Mouse (Mus musculus) bone marrow, adult 2 months (tissue): ENCODE measurements around the gene Smyd3. TPM values are rescaled to one million over a fixed set of nuclear protein-coding genes. Genes with fewer than 3 reads are reported as not detected.

Experiments used
- H3K27ac ChIP-seq: fragments of 200-500 bp; 2 replicates; pipeline ENCODE4 v1.5.1; 2012; ENCODE audit warnings: low read depth, mild to moderate bottlenecking, control low read depth, inconsistent platforms, low read length; ENCODE audit not compliant: control insufficient read depth, poor library complexity, insufficient read depth
- H3K4me1 ChIP-seq: fragments of 200-500 bp; 2 replicates; pipeline ENCODE4 v1.6.1; 2011; ENCODE audit warnings: low read length; ENCODE audit not compliant: control insufficient read depth, insufficient read depth
- H3K4me3 ChIP-seq: fragments of 200-500 bp; replicated peaks from 2 replicates; pipeline ENCODE3; 2011; ENCODE audit warnings: mild to moderate bottlenecking, low read depth, low read length, control low read depth; ENCODE audit not compliant: control insufficient read depth
- CTCF ChIP-seq: fragments of 200-500 bp; IDR thresholded peaks from 2 replicates; pipeline ENCODE4 v1.5.1; 2011; ENCODE audit warnings: low read length, control low read depth; ENCODE audit not compliant: control insufficient read depth, insufficient read depth
- POLR2A ChIP-seq: fragments of 200-500 bp; IDR thresholded peaks from 2 replicates; pipeline ENCODE4 v1.6.1; 2011; ENCODE audit warnings: low read depth, mild to moderate bottlenecking, control low read depth, low read length, borderline replicate concordance; ENCODE audit not compliant: control insufficient read depth
- WGBS: fragments of 180-500 bp; shearing (Covaris S2); methylation state at CpG from one replicate; pipeline ENCODE4 v1.1.7; 2018; 5-methylcytosine and 5-hydroxymethylcytosine counted together
- polyA plus RNA-seq: library from polyadenylated mRNA; stranded (reverse); fragments of >200 nt; gene quantifications from 2 replicates; pipeline ENCODE4 v1.2.4, GENCODE M21; 2011; ENCODE audit warnings: low replicate concordance; ENCODE audit not compliant: missing spikeins, insufficient read depth, insufficient read length

Smyd3 gene
- polyA plus RNA-seq, 1 experiment = 20.8 TPM

DNA sequence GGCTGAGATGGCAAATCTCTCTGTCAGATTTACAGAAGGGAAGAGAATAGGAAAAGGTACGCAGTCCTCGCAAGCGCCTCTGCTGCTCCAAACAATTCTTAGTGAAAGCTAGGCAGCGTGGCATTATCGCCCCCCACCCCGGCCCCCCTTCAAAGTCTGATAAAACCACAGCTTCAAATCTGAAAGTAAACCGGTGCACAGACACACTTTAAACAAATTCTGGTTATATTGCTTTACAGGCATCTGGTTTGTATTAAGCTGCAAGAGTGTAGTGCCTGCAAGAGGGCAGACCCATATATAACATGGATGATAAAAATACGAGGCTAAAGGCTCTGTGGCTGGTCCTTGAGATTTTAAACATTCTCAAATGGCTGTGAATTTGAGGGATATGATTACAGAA lies 420.8 kb downstream of the Smyd3 start:
- Histone ChIP-seq H3K4me1 (no peaks in the 10 kb centered on the region), H3K4me3 (no peak overlapping the region), H3K27ac (no peak overlapping the region)
- WGBS = 67% methylated on average over 8 of the region's 8 CpGs
- TF ChIP-seq CTCF (no peak), POLR2A (no peak)

DNA sequence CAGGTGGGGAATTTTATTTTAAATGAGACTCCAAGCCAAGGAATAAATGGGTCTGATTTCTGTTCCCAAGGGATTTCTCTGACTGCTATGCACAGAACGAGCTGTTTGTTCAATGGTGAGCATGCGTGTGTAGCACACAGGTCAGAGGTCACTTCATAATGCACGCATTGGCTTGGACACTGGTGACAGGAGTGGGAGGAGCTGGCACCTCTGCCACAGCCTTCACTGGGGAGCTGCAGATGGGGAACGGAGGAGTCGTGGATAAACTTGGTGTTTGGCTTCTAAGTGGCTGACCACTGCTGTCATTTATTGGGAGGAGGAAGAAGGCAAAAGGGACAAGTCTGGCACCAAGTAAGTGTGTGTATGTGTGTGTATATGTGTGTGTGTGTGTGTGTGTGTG lies 421.5 kb downstream of the Smyd3 start:
- Histone ChIP-seq H3K27ac (no peak overlapping the region), H3K4me3 (no peak overlapping the region), H3K4me1 (no peaks in the 10 kb centered on the region)
- TF ChIP-seq CTCF (no peak), POLR2A (no peak)
- 75% methylated on average over 5 of the region's 5 CpGs for WGBS

DNA sequence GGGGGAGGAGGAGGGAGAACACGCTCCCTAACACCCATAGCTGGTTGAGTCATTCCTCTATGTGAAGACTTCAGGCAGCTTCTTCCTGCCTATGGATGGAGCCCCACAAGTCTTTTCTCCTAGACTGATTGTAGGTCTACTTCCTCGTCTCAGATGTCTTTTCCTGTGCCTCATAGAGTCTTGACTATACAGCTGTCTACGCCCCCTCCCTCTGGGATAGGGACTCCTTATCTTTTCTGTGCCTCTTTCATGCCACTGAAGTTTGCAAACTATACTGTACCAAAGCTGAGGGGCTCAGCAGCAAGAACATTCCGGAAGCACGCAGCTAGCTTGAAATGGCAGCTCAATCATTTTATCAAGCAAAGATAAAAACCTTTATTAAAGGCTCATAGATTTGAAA lies 428.7 kb downstream of the Smyd3 start:
- TF ChIP-seq CTCF (no peak), POLR2A (no peak)
- Histone ChIP-seq H3K27ac (no peak overlapping the region), H3K4me3 (no peak overlapping the region), H3K4me1 (no peaks in the 10 kb centered on the region)
- 52% methylated on average over 5 of the region's 5 CpGs for WGBS

DNA sequence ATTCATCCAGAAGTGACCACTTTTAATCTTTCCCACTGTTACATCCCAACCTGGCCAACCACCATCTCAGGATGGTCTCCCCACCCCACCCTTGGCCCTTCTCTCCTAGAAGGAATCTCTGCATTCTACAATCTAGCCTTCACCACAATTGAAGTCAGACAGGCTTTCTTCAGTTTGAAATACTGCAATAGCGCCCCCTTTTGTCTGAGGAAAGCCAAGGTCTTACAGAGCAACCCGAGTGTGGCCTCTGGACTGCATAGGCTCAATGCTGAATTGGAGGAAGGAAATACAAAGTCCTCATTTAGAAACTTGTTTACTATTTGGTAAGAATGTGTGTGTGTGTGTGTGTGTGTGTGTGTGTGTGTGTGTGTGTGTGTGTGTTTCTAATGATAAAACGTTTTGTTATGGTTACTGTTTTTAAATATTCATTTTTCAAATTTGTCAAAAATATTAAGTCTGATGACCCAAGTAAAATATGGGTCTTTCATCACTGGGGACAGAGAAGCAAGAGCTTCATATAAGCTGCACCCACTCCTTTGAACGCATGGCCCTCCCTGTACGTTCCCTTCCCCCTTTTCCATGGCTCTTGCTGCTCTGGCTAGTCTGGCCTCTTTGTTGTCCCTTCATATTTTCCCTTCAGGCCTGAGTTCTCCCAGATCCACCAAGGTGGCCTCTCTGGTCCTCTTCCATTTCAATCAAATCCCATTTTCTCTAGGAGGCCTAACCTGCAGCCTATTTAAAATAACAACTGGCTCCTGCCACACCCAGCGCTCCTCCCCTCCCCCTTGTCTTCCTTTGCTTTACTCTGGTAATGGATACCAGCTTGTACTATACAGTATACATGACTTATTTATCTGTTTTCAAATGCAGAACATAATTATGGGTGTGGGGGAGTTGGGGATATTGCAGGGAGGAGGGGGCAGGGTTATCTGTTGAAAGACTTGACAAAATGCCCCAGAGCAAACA lies 430.5 kb downstream of the Smyd3 start:
- H3K4me3 ChIP-seq = no peak overlapping the region
- no peaks in the 10 kb centered on the region for H3K4me1 ChIP-seq
- no peak overlapping the region for H3K27ac ChIP-seq
- no peak for TF ChIP-seq CTCF
- WGBS = 43% methylated on average over 6 of the region's 6 CpGs

DNA sequence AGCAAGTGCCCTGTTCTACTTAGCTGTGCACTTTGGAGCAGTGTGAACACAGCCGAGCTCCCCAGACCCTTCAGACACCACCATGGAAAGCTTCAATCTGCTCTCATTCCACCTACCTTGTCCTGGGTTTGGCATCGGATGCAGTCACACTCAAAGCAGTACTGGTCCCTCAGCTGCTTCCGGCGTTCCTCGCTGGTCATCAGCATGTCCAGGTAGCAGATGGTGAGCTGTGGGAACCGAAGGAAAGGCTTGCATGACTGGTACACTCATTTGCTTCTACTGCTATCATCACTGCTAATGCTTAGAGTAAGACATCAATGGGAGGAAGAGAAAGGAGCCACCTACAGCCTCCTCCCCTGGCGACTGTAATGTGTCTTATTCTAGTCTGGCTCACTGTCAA lies 431.6 kb downstream of the Smyd3 start:
- H3K27ac ChIP-seq = no peak overlapping the region
- WGBS = 88% methylated on average over 7 of the region's 7 CpGs
- TF ChIP-seq POLR2A (no peak), CTCF (no peak)
- no peaks in the 10 kb centered on the region for H3K4me1 ChIP-seq
- H3K4me3 ChIP-seq = no peak overlapping the region

DNA sequence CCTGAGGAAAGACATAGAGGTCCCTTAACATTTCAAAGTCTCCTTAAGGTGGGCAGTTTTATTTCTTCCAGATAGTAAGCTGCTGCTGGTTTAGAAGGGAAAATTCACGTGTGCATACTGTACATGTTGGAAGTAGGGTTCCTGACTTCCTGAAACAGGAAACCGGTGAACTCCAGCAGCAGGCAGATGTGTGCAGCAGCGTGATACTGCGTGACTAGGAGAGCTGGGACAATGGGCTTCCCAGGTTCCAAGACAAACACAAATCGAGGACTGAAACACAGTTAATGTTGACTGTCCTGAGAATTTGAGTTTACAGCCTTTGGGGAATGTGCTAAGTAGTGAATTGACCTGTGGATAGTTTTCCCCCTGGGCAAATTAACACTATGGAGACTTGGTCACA lies 434.7 kb downstream of the Smyd3 start:
- TF ChIP-seq CTCF (no peak), POLR2A (no peak)
- WGBS = 64% methylated on average over 5 of the region's 5 CpGs
- no peak overlapping the region for H3K4me3 ChIP-seq
- no peak overlapping the region for H3K27ac ChIP-seq
- H3K4me1 ChIP-seq = no peaks in the 10 kb centered on the region; the same call in 1 of the 2 replicates

DNA sequence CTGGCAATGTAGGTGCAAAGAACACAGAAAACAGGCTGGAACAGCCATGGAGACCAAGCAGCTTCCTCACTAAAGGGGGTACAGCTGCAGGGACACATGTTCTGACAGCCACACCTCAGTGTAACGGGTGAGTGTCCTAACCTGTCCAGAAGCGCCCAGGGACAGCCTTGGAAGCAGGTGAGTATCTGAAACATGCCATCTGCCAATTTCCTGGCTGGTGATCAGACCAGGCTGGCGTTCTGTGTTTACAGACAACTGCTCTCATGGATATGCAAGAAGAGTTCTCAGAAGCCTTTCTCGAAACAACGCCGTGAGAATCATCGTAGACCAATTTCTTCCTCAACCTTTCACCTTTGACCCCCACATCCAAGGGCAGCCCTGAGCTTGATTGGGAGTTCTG lies 444.0 kb downstream of the Smyd3 start:
- no peak overlapping the region for H3K4me3 ChIP-seq
- WGBS = 87% methylated on average over 7 of the region's 7 CpGs
- no peak for TF ChIP-seq CTCF
- no peak overlapping the region for H3K27ac ChIP-seq
- H3K4me1 ChIP-seq = no peaks in the 10 kb centered on the region; the same call in 1 of the 2 replicates

DNA sequence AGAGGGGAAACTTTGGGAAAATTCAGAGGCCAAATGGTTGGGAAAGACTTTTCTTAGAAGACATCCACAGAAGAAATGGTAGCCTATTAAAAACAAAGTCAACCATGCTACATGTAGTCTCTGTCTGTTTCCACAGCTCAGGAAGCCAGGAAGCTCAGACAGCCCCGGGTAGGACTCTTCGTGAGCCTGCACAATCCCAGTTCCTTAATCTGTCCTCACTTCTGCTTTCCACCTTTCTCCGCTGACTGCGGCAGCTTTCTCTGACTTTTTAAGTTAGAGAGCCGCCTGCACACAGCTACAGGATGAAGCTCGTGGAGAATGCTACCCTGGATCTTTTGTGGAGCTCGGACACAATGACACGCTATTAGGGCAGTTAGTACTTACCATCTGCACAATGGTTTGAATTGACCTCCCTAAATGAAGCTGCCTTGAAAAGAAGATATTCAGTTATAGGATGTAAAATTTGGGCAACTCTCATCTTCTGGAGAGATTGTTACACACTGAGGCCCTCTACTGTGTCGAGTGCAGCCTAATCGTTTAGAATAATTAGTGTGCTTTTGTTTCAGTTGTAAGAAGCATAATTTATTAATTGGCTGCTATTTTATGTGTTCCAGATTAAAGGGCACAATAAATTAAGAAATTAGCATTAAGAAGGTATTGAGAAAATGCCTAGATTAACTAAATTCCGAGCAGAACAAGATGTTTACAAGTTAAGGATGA lies 444.7 kb downstream of the Smyd3 start:
- 24% methylated on average over 11 of the region's 11 CpGs for WGBS
- Histone ChIP-seq H3K4me3 (no peak overlapping the region), H3K4me1 (no peaks in the 10 kb centered on the region; the same call in 1 of the 2 replicates), H3K27ac (no peak overlapping the region)
- TF ChIP-seq POLR2A (no peak), CTCF (no peak)

DNA sequence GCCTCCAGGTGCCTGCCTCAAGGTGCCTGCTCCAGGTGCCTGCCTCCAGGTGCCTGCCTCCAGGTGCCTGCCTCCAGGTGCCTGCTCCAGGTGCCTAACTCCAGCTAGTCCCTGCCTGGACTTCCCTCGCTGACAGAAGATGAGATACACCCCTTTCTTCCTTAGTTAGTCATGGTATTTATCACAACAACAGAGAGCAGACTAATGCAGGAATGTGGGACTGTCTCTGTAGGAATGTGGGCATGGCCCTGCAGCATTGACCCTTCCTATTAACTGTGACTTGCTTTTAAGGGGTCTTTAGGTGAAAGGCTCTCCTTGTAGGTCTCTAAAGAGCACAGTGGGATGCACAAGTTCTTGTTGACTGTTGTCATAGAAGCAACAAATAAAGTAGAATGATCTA lies 445.4 kb downstream of the Smyd3 start:
- 86% methylated on average over 1 of the region's 1 CpGs for WGBS
- no peak overlapping the region for H3K4me3 ChIP-seq
- TF ChIP-seq POLR2A (no peak), CTCF (no peak)
- no peaks in the 10 kb centered on the region; the same call in 1 of the 2 replicates for H3K4me1 ChIP-seq
- H3K27ac ChIP-seq = no peak overlapping the region
